Mouse (Mus musculus) 3134 (cell line): ENCODE measurements around the gene Hoxa3.
A peak's percentile ranks its signal among the peaks of the same experiment; 100 is the strongest.

Experiments
- DNase-seq: peaks from one replicate; pipeline ENCODE4 v3.0.0-alpha.2; 2011; ENCODE audit warnings: low spot score; ENCODE audit not compliant: insufficient read length; ENCODE audit errors: extremely low read depth

Hoxa3 gene

DNA sequence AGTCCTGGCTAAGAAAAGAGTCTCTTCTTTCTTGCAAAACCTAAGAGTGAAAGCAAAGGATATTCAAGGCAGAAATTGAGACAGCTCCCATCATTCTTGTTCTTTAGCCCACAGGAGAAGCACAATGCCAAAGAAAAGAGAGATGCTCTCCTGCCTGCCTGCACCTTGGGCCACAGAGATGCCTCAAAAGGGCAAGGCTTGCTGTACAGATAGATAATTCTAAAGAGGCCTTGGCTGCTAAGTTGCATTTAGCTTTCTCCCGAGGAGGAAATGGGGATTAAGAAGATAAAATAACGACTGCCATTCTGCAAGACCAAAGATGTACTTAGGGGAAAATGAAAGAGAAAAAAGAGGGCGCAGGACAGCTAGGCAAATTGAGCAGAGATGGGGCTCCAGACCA lies 33.8 kb upstream of the Hoxa3 start:
- no peak for DNase-seq

DNA sequence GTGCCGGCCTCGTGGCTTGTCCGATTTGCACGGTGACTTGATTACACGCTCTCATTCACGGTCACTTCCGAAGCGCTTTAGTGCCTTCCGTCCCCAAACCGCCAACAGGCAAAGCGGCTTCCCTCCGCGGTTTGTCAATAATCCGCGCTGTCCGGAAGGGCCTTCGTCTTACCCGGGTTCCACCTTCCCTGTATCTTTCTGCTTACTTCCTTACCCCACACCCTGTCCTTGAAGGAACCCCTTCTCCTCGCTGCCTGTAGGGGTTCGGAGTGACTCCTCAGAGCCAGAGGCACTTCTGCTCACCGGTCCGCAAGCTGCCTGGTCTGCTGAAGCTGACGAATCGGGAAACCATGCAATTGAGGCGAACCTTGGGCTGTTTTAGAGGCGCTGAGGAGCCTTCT lies 33.3 kb upstream of the Hoxa3 start:
- DNase-seq, result no peak

DNA sequence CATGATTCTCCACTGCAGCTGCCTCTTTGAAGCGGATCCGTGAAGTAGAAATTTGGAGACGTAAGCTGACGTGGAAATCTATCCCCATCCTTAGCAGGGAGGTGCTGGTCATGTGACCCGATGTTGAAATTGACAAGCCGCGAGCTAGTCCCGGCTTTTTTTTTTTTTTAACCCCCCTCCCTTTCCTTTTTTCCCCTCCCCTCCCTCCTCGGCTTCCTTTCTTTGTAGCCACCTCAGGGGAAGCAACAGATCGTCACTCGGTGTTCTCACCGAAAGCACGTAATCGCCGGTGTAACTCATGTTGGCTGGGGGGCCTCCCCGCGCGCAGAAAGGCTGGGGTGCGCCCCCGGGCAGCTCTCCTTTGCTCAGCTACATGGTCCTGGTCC lies 32.6 kb upstream of the Hoxa3 start, which contains the start of gene Hoxa11:
Gene Hoxa11 (minus strand): TSS at position 54 of the 386 bp plus-strand sequence.
- no peak for DNase-seq

DNA sequence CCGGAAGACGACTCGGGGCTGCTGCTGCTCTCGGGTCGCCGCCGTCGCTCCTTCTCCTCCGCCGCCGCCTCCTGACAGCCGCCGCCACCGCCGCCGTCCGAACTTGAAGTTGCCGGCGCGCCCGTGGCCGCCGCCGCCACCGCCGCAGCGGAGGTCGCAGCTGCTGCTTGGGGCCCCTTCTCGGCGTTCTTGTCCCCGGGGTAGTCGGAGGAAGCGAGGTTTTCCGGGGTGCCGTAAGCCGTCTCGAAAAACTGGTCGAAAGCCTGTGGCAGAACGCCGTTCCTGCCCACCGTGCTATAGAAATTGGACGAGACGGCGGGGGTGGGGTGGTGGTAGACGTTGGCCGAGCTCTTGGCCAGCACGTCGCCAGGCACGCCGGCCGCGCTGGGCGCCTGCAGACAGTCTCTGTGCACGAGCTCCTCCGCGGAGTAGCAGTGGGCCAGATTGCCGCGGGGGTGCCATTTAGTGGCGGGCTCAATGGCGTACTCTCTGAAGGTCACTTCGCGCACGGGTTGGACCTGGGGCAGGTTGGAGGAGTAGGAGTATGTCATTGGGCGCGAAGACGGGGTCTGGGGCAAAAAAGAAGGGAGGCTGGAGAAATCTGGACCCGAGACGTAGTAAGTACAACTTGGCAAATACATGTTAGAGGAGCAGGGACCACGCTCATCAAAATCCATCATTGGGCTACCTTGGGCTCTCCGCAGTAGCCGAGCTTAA lies 32.1 kb upstream of the Hoxa3 start:
- no peak for DNase-seq

DNA sequence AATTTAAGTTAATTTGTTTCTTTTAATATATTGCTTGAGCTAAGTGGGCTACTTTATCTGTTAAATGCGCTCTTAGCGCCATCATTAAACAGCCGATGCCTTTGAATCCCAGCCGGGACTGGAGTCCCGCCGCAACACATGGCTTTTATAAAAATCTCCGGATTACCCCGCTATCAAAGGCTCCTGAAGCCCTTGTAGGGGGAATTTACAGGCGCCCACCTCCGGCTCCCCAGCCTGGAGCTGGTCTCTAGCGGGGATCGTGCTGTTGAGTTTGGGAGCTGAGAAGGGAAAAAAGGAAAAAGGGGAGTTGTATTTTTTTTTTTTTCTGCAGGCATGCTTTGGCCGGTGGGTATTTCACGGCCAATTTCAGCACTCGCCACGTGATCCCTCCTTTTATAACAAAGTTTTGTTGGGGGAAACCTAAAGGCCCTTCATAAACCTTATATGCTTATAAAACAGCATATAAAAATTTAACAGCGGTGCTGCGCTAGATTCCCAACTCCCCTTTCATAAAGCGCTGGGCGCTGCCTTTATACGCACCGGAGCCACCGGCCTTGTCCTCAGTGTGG lies 31.4 kb upstream of the Hoxa3 start:
- DNase-seq, result no peak

DNA sequence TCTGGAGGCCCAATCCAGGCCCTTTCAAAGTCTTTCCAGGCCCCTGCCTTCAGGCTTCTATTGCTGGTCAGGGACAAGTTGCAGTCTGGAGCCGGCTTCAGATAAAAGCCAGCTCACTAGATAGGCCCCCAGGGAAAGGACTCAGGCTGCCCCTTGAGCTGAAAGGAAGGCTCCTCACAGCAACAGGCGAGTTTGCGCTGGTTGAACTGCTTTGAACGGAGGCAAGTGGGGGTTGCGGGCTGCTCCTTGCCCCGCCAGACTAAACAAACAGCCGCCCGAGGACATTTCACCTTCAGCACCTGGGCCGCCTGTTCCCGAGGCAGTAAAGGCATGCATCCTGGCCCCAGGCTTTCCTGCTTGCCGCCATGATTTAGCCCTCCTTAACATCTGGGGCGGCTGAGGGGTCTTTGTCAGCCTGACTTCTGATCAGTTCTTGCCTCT lies 30.6 kb upstream of the Hoxa3 start:
- no peak for DNase-seq

DNA sequence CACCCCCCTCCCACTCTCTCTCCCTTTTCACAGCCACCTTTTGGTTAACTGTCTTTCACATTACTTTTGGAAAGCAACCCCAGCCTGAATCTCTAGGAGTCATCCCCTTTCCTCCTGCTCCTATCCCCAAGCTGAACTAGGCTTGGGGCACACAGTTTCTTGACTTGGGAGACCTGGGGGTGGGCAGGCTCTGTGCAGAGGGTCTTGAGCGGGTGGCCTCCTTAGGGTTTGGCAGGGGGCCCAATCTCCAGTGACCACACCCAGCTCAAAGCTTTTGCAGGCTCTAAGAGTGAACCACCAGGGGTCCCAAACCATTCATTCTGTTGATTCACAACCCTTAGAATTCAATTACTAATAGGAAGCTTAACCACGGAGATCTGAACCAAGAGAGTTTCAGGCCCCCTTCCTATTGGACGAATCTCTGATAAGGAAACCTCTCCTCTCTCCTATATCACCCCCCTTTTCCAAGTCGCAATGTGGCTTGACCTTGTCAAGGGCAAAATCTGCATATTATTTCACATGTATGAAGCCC lies 29.7 kb upstream of the Hoxa3 start:
- no peak for DNase-seq

DNA sequence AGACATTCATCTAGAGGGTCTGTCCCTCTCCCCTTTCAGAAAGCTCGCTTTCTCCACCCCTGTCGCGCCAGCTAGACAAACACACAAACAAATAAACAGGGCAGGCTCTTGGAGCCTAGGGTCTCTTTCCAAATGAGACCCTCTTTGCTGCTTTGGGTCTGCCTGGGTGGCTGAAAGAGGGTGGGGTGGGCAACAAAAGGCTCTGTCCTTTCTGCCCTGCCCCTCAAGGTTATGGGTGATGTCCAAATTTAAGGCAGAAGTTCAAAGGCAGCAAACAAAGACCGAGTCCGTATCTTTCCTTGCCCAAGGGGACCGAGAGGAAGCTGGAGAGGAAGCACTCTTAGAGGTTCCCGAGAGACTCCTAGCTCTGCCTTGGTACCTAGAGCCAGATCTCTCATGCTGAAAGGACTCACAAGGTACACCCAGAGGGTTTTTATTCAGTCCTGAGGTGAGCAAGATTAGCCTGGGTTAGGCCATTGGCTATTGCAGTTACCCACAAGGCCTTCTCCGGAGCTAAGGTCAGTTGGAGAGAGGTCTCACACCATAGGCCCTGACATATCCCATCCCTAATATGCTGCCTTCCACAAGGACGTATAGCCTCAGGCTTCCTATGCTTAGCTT lies 28.0 kb upstream of the Hoxa3 start:
- DNase-seq, result no peak

DNA sequence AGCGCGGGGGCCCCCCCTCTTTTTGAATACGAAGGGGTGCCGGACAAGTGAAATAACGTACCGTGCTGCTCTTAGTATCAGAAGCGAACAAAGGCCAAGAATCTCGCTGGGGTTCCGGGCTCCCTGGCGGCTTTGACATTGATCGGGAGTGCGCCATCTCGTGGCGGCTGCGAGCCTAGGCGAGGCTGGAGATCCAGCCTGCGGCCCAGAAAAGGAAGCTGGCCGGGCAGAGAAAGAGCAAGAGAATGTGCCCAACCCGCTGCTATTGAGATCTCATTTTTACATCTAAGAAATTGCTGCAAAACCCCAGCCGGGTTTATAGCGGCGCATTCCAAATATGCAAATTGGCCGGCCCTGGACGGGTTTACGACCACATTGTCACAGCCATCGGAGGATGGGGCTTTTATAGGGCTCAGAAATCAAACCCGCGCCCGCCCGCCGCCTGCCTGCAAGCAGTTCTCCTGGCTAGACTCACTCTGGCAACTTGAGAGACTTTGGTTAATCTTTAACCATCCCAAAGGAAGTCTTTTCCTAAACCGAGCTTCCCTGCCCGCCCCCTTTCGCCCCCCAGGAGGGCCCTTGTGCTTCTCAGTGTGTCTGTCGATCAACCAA lies 27.4 kb upstream of the Hoxa3 start, which contains the start of gene Hoxa10:
Gene Hoxa10 (minus strand): TSS at position 466 of the 612 bp plus-strand sequence.
- DNase-seq, result peak; percentile 80

DNA sequence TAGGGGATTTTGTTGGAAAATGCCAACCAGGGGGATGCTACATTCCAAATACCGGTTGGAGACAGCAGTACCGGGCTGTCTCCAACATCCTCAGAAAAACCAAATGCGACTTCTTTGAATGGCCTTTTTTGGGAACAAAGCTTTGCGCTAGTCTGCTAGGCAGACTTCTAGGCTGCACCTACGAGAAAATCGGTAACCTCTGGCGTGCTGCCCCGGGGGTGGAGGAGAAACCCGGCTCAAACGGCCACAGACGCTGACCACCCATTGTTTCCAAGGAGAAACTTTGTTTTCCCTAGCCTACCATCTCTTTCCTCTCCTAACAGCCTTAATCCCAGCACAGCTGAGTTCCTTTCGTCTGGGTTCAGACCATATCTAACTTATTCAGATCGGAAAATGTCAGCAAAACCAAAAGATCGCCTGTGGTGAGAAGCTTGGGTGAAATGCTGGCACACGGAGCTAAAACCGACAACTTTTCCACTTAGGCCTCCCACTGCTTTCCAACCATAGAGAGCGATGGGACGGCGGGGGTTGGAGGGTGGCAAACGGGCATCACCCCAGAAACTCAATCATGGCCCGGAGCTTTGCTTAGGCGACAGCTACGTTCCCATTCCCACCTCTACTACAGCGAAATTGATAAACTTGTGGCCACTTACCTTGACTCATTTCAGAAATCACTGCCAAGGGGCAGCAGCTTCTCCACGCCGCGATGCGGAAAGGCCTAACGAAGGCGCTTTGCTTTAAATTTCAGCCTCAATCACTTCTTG lies 26.7 kb upstream of the Hoxa3 start:
- peak; percentile 68 for DNase-seq

DNA sequence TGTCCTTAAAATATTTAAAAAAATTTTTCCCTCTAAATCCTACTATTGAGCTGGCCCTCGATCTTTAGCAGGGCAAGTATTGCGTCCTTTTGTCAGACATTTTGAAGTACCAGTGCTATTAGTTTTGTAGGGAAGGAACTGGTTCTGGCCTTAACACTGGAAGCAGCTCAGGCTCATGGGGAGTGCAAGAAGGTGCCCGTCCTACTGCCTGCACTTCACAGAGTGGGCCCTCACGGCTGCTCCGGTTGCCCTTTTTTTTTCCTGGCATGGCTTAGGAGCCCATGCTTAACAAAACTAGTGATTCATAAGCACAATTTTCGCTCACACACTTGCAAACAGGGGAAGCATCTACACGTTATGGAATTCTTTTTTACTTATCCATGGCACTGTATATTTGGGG lies 25.8 kb upstream of the Hoxa3 start:
- peak; percentile 60 for DNase-seq

DNA sequence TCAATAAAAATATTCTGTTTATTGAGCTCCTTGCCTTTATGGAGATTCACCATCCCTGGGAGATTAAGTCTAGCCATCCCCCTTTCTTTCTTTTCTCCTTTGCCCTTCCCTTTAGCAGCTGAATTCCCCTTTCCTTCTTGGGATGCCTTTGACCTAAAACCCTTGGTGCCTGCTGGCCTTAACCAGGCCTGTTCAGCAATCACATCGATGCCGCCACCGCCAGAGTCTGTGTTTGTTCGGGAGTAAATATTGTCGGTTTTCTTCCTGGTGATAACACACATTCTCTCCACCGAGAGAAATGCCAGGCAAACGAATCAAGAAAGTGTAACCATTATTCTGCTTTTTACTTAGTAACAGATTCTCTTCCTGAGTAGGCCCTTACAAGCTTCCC lies 25.0 kb upstream of the Hoxa3 start:
- no peak for DNase-seq

DNA sequence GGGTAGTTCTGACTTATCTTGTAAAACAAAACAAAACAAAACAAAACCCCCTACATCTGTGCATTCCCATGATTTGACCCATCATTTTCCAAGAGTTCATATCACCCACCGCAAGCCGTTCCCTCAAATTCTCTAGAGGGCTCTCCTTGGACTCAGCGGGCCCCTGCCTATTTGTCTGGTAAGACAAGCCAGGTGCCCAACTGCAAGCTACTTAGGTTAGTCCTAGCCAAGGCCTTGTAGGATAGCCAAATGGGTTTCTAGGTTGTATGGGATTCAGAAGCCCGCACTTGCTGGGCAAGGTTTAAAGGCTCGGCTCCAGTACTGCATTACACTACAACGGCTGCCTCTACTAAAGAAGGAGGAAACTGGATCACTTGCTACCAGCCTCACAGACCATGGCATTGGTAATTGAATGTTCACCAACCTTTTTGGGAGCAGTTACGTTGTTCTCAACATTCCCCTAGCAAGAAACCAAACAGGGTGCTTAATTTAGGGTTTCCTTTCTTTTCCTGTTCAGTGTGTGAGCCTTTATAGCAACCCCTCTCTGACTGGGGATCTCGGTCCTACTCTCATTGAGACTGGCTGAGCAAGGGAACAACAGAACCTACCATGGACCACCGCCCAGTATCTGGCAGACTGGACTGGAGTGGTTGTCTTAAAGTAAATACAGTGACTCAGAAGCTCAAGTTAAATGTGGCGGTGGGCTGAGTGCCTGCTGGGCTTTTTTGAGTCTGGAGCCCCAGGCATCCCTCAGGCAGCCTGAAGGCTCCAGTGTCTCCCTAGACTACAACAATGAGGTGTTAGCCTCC lies 24.4 kb upstream of the Hoxa3 start:
- no peak for DNase-seq

DNA sequence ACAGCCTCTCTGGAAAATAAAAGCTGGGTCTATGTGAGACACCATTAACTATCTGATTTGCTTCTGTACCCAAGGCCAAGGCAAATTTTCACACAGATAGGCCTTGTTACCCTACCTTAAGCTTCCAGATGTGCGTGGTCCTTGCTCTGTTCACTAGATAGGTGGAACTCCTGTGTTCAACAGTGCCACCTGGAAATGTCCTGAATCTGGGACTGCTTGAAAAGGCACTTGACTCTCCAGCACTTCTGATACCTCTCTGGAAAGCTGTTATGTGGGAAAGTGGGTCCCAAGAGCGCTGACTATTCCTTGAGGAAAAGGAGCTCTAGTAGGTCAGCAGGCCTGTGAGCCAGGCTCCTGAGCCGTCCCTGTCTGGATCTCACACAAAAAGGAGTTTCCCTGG lies 23.7 kb upstream of the Hoxa3 start:
- no peak for DNase-seq

DNA sequence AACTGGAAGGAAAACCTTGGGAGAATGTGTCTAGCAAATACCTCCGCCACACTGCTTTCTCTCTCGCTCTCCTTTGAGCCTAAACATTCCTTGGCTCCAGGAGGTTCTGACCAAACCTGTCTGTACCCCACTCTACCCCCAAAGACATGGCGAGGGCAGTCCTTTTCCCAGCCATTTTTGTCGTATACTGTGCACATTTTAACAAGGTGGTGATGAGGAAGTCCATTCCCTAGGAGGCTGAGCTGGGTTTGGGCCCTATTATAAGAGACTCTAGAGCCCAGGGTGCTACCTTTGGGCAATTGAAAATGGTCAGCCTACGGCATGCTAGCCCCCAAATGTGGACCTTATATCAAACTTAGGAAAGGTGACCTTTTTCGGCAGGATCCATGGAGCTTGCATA lies 22.7 kb upstream of the Hoxa3 start:
- no peak for DNase-seq

DNA sequence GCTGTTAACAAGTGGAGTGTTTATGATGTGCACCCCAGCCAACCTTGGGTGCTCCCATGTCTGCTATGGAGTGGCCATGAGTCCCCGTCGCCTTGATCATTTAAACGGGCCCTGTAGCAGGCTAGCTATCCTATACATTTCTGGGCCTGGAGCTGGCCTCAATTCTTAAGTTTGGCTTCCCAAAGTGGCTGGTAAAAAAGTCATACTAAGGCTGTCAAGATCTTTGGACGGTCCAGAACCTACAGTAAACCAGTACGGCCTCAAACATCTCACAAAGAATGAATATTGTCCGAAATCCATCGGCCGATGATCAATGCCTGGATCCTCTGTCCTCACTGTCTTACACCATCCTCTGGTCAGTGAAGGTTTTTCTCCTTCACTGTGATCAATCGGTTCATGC lies 22.1 kb upstream of the Hoxa3 start:
- no peak for DNase-seq

DNA sequence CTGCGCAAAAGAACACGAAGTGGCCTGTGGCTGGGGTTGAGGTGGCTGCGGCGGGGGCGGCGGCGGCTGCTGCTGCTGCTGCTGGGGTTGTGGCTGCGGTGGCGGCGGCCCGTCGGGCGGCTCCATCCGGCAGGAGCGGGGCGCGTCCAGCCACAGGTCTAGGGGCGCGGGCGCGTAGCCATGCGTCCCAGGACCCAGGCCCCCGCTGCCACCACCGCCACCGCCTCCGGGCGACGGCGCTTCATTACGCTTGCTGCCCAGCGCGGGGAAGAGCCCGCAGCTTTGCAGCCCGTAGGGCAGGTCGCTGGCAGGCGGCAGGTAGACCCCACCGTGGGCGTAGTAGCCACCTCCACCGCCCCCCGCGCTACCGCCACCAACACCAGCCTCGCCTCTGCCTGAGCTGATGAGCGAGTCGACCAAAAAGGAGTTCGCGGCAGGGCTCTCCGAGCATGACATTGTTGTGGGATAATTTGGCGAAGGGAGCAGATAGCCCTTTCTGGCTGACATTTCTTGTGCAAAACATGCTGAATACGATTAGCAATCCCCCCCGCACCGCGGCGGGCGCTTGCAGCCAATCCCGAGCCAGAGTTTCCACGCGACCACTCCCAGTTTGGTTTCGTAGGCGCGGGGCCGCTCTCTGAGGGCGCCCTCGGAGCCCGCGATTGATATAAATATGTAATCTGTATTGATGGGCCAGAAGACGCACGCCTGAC lies 21.4 kb upstream of the Hoxa3 start:
- DNase-seq, result no peak

DNA sequence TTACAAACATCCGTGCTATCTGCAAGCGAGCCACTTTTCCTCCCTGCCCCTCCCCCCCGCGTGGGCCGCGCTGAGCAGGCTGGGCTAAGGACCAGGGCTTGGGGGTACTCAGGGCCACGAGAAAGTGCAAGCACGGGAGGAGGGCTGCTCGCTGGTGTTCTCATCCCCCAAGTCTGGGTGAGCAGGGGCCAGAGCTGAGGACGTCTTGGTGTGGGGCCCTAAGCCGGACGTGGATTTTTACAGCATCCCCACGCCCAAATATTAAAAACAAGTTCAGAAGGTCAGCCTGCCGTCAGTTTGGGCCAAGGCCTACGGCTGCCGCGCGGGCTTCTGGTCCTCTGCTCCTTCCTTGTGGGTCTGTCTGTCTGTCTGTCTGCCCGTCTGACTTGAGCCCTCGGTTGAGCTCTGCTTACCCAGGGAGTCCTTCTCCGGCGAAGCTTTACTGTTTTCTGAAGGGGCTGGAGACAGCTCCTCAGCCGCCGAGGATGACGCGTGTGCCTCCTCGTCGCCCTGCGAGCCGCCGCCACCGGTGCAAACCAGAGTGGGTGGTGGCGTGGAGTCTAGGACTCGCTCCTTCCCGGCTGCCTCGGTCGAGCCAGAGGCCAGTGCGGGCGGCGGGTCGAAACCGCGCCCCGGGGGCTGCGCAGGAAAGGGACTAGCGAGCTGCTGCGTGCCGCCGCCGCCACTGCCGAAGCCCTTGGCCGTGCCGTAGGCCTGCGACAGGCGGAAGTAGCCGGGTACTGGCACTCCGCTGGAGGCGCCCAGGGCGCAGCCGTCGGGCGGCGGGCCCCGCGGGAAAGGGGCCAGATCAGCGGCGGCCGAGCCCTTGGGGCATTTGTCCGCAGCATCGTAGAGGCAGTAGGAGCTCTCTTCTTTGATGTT lies 20.7 kb upstream of the Hoxa3 start:
- DNase-seq, result no peak
